ENCODE assay signal across 17 mouse cellular contexts in the genomic region with DNA sequence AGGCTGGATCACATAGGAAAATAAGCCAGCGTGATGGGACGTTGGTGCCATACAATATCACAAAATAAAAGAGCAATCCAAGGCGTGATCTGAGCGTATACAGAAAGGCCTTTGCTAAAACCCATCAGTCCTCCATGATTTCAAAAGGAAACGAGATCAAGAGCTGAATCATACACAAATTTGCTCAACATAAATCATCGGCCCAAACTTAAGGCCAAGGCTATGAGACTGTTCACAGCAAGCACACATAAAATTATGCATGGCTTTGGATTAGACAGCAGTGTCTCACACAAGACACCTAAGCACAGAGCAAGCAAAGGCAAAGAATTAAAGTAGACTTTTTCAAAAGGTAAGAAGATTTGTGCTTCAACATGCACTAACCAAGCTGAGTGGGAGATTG.
DNase-seq lines count a peak whose midpoint lies in the region; ATAC-seq and TF ChIP-seq lines count a peak whose summit lies in the region.
"Had no signal": no experiment of that assay in that cellular context is flagged by ENCODE, and none has a peak within 500 bp of the region (broad histone marks: within the 10 kb centered on the region; RNA-seq: fewer than 3 reads in every experiment).

No protein-coding gene starts in this region.

- DNase-seq in adrenal gland, adult (ENCODE audit: inconsistent age in 2 of 2, low spot score in 1 of 2) = peak; percentile 46 to 83
- no peak for DNase-seq in adrenal gland, postnatal 4 days (ENCODE audit: low spot score in 2 of 2)
- peak; percentile 36 for DNase-seq in adrenal gland, adult 8-10 months
- peak; percentile 24 for DNase-seq in adrenal gland, postnatal 14 days
- no peak for DNase-seq in lung, adult 2 months
- DNase-seq: B cell, adult 2 months; cerebellum, adult 11-12 months; cerebellum, adult 2 months; cerebellum, adult 9-10 months; cerebellum, postnatal 10 days; cerebellum, postnatal 25 days; forebrain, postnatal 0 days had no signal

- H3K4me3 ChIP-seq in lung, adult 2 months (replicated peaks; ENCODE audit: extremely low read depth, low read depth, low read length) = no peak overlapping the region
- H3K4me3 ChIP-seq: embryonic facial prominence, embryonic 10.5 days; embryonic facial prominence, embryonic 12.5 days; forebrain, embryonic 13.5 days; forebrain, embryonic 15.5 days had no signal

- H3K4me1 ChIP-seq in lung, adult 2 months (ENCODE audit: control insufficient read depth, insufficient read depth, low read length) = no peaks in the 10 kb centered on the region
- H3K4me1 ChIP-seq: embryonic facial prominence, embryonic 10.5 days; embryonic facial prominence, embryonic 12.5 days; forebrain, embryonic 13.5 days; forebrain, embryonic 15.5 days had no signal

- WGBS in lung, adult 2 months = 80% methylated on average over 6 of the region's 6 CpGs

- TF ChIP-seq POLR2A in lung, adult 2 months (IDR thresholded peaks at IDR 0.05; ENCODE audit: borderline replicate concordance, extremely low read depth, low read depth, low read length) = no peak

- no peak for ATAC-seq in CD4-positive, CD25-positive, alpha-beta regulatory T cell, adult 4 months
- ATAC-seq: forebrain, embryonic 13.5 days; forebrain, embryonic 15.5 days; forebrain, postnatal 0 days had no signal

- no peak for TF ChIP-seq CTCF in lung, adult 2 months (IDR thresholded peaks at IDR 0.05; ENCODE audit: insufficient read depth, low read length)

Comparison
In these comparisons a context has a peak if more than half of its experiments do, and no peak if none do; other contexts are left out.
1. DNase-seq: peak in adrenal gland, adult (2 of 2), adrenal gland, adult 8-10 months (single experiment) and adrenal gland, postnatal 14 days (single experiment); none in adrenal gland, postnatal 4 days (0 of 2) and lung, adult 2 months (single experiment).